Mouse (Mus musculus) bone marrow macrophage, adult 2 months (primary cell): ENCODE measurements around the gene Slc17a8. TPM values are rescaled to one million over a fixed set of nuclear protein-coding genes. Genes with fewer than 3 reads are reported as not detected.
A peak's percentile ranks its signal among the peaks of the same experiment; 100 is the strongest.

Source experiments
- H3K27ac ChIP-seq: 2 replicates; pipeline ENCODE4 v1.5.1; 2012; ENCODE audit warnings: low read depth, low read length; ENCODE audit not compliant: insufficient read depth
- H3K4me1 ChIP-seq: 2 replicates; pipeline ENCODE4 v1.6.1; 2012; ENCODE audit warnings: low read length; ENCODE audit not compliant: control insufficient read depth, insufficient read depth
- H3K4me3 ChIP-seq: 2 replicates; pipeline ENCODE4 v1.5.1; 2012; ENCODE audit warnings: mild to moderate bottlenecking, low read length, moderate library complexity; ENCODE audit not compliant: insufficient read depth
- CTCF ChIP-seq: IDR thresholded peaks from 2 replicates; pipeline ENCODE4 v1.5.1; 2012; ENCODE audit warnings: low read depth, mild to moderate bottlenecking, low read length, moderate library complexity
- POLR2A ChIP-seq: IDR thresholded peaks from 2 replicates; pipeline ENCODE4 v1.6.1; 2012; ENCODE audit warnings: mild to moderate bottlenecking, low read depth, low read length, borderline replicate concordance
- polyA plus RNA-seq: library from polyadenylated mRNA; stranded (reverse); fragments of >200 nt; gene quantifications from 2 replicates; pipeline ENCODE4 v1.2.4, GENCODE M21; 2012; ENCODE audit not compliant: missing spikeins, insufficient read depth, insufficient read length

Slc17a8 gene
- polyA plus RNA-seq, 1 experiment: 0.32 TPM

DNA sequence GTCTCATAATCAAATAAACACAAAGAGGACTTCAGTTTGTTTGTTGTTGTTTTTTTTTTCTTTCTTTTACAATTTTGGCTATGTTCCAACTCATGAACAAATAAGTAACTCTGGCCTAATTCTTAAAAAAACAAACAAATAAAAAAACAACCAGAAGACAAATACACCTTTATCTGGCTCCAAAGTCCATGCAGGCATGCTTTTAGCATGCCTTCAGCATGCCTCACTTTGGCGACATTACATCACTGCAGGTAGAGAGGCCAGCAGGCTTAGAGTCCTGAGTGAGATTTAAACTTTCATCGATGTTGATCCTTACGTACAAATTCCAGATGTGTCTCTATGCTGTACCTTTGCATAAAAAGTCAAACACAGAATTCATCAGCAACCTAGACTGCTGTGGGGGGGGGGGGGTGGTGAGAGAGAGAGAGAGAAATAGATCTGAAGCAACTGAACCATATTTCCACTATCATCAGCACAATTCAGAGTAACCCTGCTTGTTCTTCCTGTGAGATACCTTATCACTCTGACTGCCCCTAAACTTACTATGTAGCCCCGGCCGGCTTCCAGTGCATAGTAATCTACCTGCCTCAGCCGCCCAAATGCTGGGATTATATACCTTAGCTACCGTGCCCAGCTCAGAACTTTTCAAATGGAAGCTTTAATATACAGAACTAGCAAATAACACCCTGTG, 12.8 kb upstream of the Slc17a8 start:
- Histone ChIP-seq H3K4me3 (no peak overlapping the region), H3K27ac (no peak overlapping the region), H3K4me1 (no peaks in the 10 kb centered on the region)
- no peak for TF ChIP-seq POLR2A
- no peak for TF ChIP-seq CTCF

DNA sequence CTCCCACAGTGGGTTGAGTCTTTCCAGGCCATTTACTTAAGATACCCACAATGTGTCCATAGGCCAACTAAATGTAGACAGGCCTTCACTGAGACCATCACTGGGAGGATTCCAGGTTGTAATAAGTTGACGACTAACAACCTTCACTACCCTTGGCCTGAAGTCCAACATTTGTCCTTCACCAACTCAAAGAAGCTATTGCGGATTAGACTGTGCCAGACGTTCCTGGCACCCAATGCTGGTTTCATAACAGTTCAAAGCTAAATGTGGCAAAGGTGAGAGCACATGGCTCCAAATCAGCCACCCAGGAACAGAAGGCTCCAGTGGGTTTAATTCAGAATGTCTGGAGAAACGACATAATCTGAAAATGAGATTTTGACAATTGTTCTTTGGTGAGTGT, 12.1 kb upstream of the Slc17a8 start:
- no peak overlapping the region for H3K4me3 ChIP-seq
- TF ChIP-seq CTCF: no peak
- TF ChIP-seq POLR2A: no peak
- H3K4me1 ChIP-seq: no peaks in the 10 kb centered on the region
- no peak overlapping the region for H3K27ac ChIP-seq

DNA sequence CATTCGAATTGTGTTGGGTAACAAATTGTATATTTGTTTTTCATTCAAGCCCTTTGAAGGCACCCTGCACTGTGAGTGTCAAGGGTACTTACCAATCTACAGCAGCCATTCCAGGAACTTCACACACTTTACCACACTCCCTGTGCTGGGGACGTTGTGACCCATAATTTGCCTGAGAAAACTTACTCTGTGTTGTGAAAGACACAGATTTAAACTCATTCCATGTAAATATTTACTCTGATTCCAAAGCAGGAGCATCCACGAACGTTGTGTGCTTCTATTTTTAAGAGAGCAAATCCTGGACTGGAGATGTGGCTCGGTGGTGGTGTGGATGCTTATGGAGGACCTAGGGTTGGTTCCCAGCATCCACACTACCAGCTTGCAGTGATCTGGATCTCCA, 10.8 kb upstream of the Slc17a8 start:
- TF ChIP-seq POLR2A (no peak), CTCF (no peak)
- Histone ChIP-seq H3K4me3 (no peak overlapping the region), H3K27ac (no peak overlapping the region), H3K4me1 (no peaks in the 10 kb centered on the region)

DNA sequence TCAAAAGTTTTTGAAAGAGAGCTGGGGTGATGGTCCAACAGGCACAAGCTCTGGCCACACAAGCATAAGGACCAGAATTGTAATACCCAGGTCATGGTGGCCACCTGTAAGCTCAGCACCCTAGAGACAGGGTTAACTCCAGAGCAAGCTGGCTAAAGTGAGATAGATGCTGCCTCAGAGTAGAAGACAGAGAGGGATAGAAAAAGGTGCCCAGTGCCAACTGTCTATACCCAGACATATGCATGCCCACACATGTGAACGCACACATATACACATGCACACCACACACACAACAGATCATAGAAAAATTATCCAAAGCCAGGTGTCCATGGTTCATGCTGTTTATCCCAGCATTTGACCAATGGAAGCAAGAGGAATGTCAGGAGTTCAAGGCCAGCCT, 9.5 kb upstream of the Slc17a8 start:
- Histone ChIP-seq H3K4me3 (no peak overlapping the region), H3K4me1 (no peaks in the 10 kb centered on the region), H3K27ac (no peak overlapping the region)
- TF ChIP-seq POLR2A (no peak), CTCF (no peak)

DNA sequence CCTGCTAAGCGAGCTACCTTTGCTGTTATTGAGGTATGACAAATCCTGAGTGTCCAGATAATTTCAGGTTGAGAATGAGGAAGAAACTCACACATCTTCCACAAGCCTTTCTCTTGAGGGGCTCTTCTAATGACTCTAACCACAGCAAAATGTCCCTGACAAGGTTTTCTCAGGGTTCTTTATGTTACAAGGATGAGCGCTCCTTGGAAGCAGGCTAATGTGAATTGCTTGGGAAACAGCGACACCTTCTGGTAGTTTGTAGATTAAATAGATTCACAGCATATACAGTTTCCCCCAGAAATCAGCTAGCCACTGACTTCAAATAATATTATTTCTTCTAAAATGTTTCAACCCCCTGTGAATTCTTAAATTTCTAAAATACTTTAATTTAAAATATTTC, 9.0 kb upstream of the Slc17a8 start:
- Histone ChIP-seq H3K4me1 (no peaks in the 10 kb centered on the region), H3K27ac (no peak overlapping the region), H3K4me3 (no peak overlapping the region)
- TF ChIP-seq POLR2A (no peak), CTCF (no peak)

DNA sequence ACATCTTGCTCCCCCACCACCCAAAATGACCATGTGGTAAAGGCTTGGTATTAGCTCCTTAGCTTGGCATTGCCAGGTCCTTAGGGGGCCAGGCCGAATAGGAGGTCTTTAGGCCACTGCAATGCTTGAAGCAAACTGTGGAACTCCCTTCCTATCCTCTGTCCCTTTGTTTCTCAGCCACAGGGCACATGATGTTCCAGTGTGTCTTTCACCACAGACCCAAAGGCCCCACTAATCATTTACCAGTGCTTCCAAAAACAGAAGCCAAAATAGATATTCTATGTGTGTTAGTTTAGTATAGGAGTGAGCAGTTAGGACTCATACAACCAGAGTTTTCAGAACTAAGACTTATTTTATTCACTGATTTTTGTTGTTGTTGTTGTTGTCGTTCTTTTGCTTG, 5.7 kb upstream of the Slc17a8 start:
- Histone ChIP-seq H3K27ac (no peak overlapping the region), H3K4me3 (no peak overlapping the region), H3K4me1 (no peaks in the 10 kb centered on the region)
- TF ChIP-seq POLR2A (no peak), CTCF (no peak)

DNA sequence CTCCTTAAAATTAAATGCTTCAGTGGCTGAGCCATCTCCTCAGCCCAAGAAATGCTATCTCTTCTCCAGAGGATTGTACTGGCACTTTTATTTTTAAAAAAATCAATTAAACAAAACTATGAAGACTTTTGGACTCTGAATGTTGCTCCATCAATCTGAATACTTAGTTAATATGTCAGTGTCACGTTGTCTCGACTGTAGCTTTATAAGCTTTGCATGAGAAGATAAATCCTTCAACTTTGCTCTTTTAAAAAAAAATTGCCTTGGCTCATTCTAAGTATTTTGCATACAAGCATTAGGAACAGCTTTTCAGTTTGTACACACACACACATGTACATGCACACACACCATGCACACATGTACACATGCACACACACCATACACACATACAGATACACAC, 3.1 kb upstream of the Slc17a8 start:
- no peak for TF ChIP-seq POLR2A
- TF ChIP-seq CTCF: no peak

DNA sequence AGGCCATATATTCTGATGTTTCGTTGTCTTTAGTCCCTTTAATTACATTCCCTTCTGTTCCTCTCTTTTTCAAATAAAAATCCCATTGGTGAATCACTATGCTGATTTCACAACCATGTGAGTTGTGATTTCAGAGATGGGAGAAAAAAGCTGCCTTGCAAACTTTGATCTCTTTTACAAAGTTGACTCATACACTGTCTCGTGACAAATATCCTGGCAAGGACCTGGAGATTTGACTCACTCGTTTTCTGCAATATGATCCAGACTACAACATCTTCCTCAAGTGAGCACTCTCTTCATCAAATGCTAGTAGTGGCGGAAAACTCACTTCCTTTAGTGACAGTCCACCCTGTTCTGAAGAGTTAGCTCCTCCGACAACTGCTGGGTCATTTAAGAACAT, 21.7 kb downstream of the Slc17a8 start:
- H3K27ac ChIP-seq: peak overlapping the region; percentile 90
- TF ChIP-seq POLR2A: no peak
- no peak for TF ChIP-seq CTCF

More for the DNA sequence above, 3.1 kb upstream of the Slc17a8 start:
- no peak overlapping the region for H3K27ac ChIP-seq
- no peaks in the 10 kb centered on the region for H3K4me1 ChIP-seq
- H3K4me3 ChIP-seq: no peak overlapping the region

DNA sequence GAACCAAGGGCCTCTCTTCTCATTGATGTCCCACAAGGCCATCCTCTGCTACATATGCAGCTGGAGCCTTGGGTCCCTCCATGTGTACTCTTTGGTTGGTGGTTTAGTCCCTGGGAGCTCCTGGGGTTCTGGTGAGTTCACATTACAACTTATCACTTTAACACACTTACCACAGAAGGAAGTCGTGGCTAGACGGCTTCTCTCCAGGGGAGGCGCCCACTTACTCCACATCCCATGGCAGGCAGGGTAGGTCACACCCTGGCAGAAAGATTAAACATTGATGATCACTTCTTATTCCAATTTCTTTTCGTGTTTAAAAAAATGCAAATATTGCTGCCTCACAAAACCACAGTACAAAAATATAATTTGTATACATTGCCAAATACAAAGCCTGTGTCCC, 23.8 kb downstream of the Slc17a8 start:
- H3K27ac ChIP-seq: no peak overlapping the region
- peaks cover 22% of the 10 kb centered on the region for H3K4me1 ChIP-seq
- no peak for TF ChIP-seq CTCF
- TF ChIP-seq POLR2A: no peak
- H3K4me3 ChIP-seq: no peak overlapping the region

More for the DNA sequence above, 21.7 kb downstream of the Slc17a8 start:
- Histone ChIP-seq H3K4me1 (peaks cover 22% of the 10 kb centered on the region), H3K4me3 (peak overlapping the region; percentile 21)

DNA sequence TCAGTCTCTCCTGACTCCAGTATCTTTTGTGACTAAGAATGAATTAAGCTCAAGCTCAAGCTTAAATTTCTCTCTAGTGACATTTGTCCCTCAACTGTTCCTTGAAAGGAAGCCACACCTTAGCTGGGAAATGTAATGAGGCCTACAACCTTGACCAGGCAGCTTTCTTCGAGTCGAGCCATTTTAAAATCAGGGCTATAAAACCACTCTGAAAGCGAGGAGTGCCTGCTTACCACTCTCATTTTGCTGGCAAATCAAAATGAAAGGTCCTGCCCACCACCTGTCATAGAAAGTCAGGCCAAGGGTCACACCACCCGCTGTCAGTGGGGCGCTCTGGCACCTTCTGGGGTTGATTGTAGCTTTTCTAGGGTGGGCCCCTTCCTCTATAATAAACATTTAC, 25.1 kb downstream of the Slc17a8 start:
- Histone ChIP-seq H3K27ac (no peak overlapping the region), H3K4me3 (no peak overlapping the region), H3K4me1 (peaks cover 22% of the 10 kb centered on the region)
- TF ChIP-seq POLR2A (no peak), CTCF (no peak)
